Mouse (Mus musculus): Measurements from ENCODE around the gene Cep95. TPM values are rescaled to one million over a fixed set of nuclear protein-coding genes. Genes with fewer than 3 reads are reported as not detected.
"Not testable (repeated sequence)": the region's sequence is repeated elsewhere in the genome, so short reads cannot be mapped to it uniquely, and the experiment has no call there.

The Cep95 gene
- polyA plus RNA-seq, 1 experiment from 2014 or later = 14.4 TPM

GRCm38 (mm10) chr11:106779388-106780088 is 9.5 kb upstream of the Cep95 start, which contains the start of gene Polg2:
Gene Polg2 (minus strand): TSS chr11:106779537.
- peaks cover 62% of the 10 kb centered on the region for H3K36me3 ChIP-seq (ENCODE audit: control insufficient read depth, insufficient read depth, low read length)
- no peaks in the 10 kb centered on the region for H3K4me1 ChIP-seq (ENCODE audit: control insufficient read depth, insufficient read depth, low read length)
- WGBS = 2% methylated on average over 30 of the region's 30 CpGs
- H3K27me3 ChIP-seq (ENCODE audit: control insufficient read depth, insufficient read depth, low read length) = no peaks in the 10 kb centered on the region
- peak within 1 kb of the TSS; percentile 71 for H3K4me3 ChIP-seq (replicated peaks; ENCODE audit: low read depth, low read length)
- peak; percentile 97 for DNase-seq
- peak; percentile 97 for ATAC-seq (ENCODE audit: low FRiP score, low TSS enrichment)
- peak within 1 kb of the TSS; percentile 91 for H3K27ac ChIP-seq (replicated peaks; ENCODE audit: low read depth, low read length)
- H3K4me2 ChIP-seq (ENCODE audit: low read length) = peak within 1 kb of the TSS; percentile 89
- H3K9me3 ChIP-seq (ENCODE audit: control insufficient read depth, low read length) = no peaks in the 10 kb centered on the region
- peak within 1 kb of the TSS; percentile 77 for H3K9ac ChIP-seq (replicated peaks; ENCODE audit: low read length)

GRCm38 (mm10) chr11:106780089-106780425 is 9.0 kb upstream of the Cep95 start:
- 69% methylated on average over 4 of the region's 4 CpGs for WGBS
- DNase-seq = peak; percentile 30
- no peaks in the 10 kb centered on the region for H3K9me3 ChIP-seq (ENCODE audit: control insufficient read depth, low read length)
- H3K4me2 ChIP-seq (ENCODE audit: low read length) = peak overlapping the region; percentile 89; the same call in 1 of the 2 replicates
- H3K9ac ChIP-seq (replicated peaks; ENCODE audit: low read length) = no peak overlapping the region
- peaks cover under 1% of the 10 kb centered on the region; the same call in 1 of the 2 replicates for H3K4me1 ChIP-seq (ENCODE audit: control insufficient read depth, insufficient read depth, low read length)
- no peak overlapping the region for H3K4me3 ChIP-seq (replicated peaks; ENCODE audit: low read depth, low read length)
- H3K27me3 ChIP-seq (ENCODE audit: control insufficient read depth, insufficient read depth, low read length) = no peaks in the 10 kb centered on the region
- peak overlapping the region; percentile 91; the same call in 1 of the 2 replicates for H3K27ac ChIP-seq (replicated peaks; ENCODE audit: low read depth, low read length)
- peaks cover 62% of the 10 kb centered on the region for H3K36me3 ChIP-seq (ENCODE audit: control insufficient read depth, insufficient read depth, low read length)
- ATAC-seq (ENCODE audit: low FRiP score, low TSS enrichment) = no peak

- Histone ChIP-seq H3K9ac (replicated peaks; ENCODE audit: low read length) (no peak overlapping the region), H3K4me1 (ENCODE audit: control insufficient read depth, insufficient read depth, low read length) (peaks cover 7% of the 10 kb centered on the region), H3K9me3 (ENCODE audit: control insufficient read depth, low read length) (no peaks in the 10 kb centered on the region), H3K4me3 (replicated peaks; ENCODE audit: low read depth, low read length) (no peak overlapping the region), H3K27me3 (ENCODE audit: control insufficient read depth, insufficient read depth, low read length) (no peaks in the 10 kb centered on the region), H3K36me3 (ENCODE audit: control insufficient read depth, insufficient read depth, low read length) (peaks cover 63% of the 10 kb centered on the region), H3K27ac (replicated peaks; ENCODE audit: low read depth, low read length) (no peak overlapping the region), H3K4me2 (ENCODE audit: low read length) (no peak overlapping the region)
- 78% methylated on average over 6 of the region's 6 CpGs for WGBS
- DNase-seq (no peak), ATAC-seq (ENCODE audit: low FRiP score, low TSS enrichment) (no peak)
Observed at GRCm38 (mm10) chr11:106780590-106781220, 8.3 kb upstream of the Cep95 start.

DNA sequence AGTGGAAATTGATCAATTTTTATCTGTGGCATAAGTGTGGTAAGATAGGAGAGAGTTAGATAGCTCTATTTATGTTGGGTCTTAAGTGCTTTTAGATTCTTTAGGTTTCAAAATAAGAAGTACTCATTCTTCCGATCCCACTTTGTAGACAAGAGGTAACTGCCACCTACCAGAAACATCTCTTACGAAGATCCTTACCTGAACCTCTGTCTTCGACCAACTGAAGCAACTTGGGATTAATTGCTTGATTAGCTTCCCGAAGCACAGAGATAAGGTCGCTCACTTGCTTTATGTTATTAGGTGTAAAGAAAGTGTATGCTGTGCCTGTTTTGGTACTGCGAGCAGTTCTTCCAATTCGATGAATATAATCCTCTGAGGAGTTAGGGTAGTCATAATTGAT is 6.8 kb upstream of the Cep95 start:
- not testable (repeated sequence) for H3K27me3 ChIP-seq (ENCODE audit: control insufficient read depth, insufficient read depth, low read length); H3K9ac ChIP-seq (replicated peaks; ENCODE audit: low read length); H3K4me2 ChIP-seq (ENCODE audit: low read length); DNase-seq; H3K27ac ChIP-seq (replicated peaks; ENCODE audit: low read depth, low read length); H3K4me3 ChIP-seq (replicated peaks; ENCODE audit: low read depth, low read length); H3K9me3 ChIP-seq (ENCODE audit: control insufficient read depth, low read length); ATAC-seq (ENCODE audit: low FRiP score, low TSS enrichment)
- Histone ChIP-seq H3K36me3 (ENCODE audit: control insufficient read depth, insufficient read depth, low read length) (peaks cover 64% of the 10 kb centered on the region), H3K4me1 (ENCODE audit: control insufficient read depth, insufficient read depth, low read length) (peaks cover 14% of the 10 kb centered on the region)
- WGBS = 95% methylated on average over 7 of the region's 7 CpGs

GRCm38 (mm10) chr11:106782841-106783764 is 5.9 kb upstream of the Cep95 start:
- Histone ChIP-seq H3K4me1 (ENCODE audit: control insufficient read depth, insufficient read depth, low read length) (peaks cover 14% of the 10 kb centered on the region), H3K9me3 (ENCODE audit: control insufficient read depth, low read length) (no peaks in the 10 kb centered on the region), H3K4me2 (ENCODE audit: low read length) (no peak overlapping the region), H3K27me3 (ENCODE audit: control insufficient read depth, insufficient read depth, low read length) (no peaks in the 10 kb centered on the region), H3K4me3 (replicated peaks; ENCODE audit: low read depth, low read length) (0 out of 2 replicates have a peak overlapping the region, but pooled peaks have one; percentile 8), H3K9ac (replicated peaks; ENCODE audit: low read length) (no peak overlapping the region), H3K36me3 (ENCODE audit: control insufficient read depth, insufficient read depth, low read length) (peaks cover 64% of the 10 kb centered on the region), H3K27ac (replicated peaks; ENCODE audit: low read depth, low read length) (no peak overlapping the region)
- 87% methylated on average over 9 of the region's 9 CpGs for WGBS
- ATAC-seq (ENCODE audit: low FRiP score, low TSS enrichment) = no peak
- no peak for DNase-seq

- H3K36me3 ChIP-seq (ENCODE audit: control insufficient read depth, insufficient read depth, low read length) = peaks cover 64% of the 10 kb centered on the region
Observed at GRCm38 (mm10) chr11:106784476-106784875, 4.6 kb upstream of the Cep95 start.

GRCm38 (mm10) chr11:106785043-106785442 is 4.0 kb upstream of the Cep95 start:
- no peaks in the 10 kb centered on the region for H3K27me3 ChIP-seq (ENCODE audit: control insufficient read depth, insufficient read depth, low read length)
- no peak overlapping the region for H3K27ac ChIP-seq (replicated peaks; ENCODE audit: low read depth, low read length)
- peak overlapping the region; percentile 95; the same call in 1 of the 2 replicates for H3K4me3 ChIP-seq (replicated peaks; ENCODE audit: low read depth, low read length)
- peak overlapping the region; percentile 80; the same call in 1 of the 2 replicates for H3K4me2 ChIP-seq (ENCODE audit: low read length)
- ATAC-seq (ENCODE audit: low FRiP score, low TSS enrichment) (no peak), DNase-seq (no peak)
- H3K9ac ChIP-seq (replicated peaks; ENCODE audit: low read length) = no peak overlapping the region
- H3K9me3 ChIP-seq (ENCODE audit: control insufficient read depth, low read length) = no peaks in the 10 kb centered on the region
- H3K4me1 ChIP-seq (ENCODE audit: control insufficient read depth, insufficient read depth, low read length) = peaks cover 14% of the 10 kb centered on the region
- H3K36me3 ChIP-seq (ENCODE audit: control insufficient read depth, insufficient read depth, low read length) = peaks cover 61% of the 10 kb centered on the region
- 91% methylated on average over 1 of the region's 1 CpGs for WGBS

More at GRCm38 (mm10) chr11:106784476-106784875, 4.6 kb upstream of the Cep95 start:
- DNase-seq = no peak
- WGBS = 88% methylated on average over 2 of the region's 2 CpGs
- Histone ChIP-seq H3K9me3 (ENCODE audit: control insufficient read depth, low read length) (no peaks in the 10 kb centered on the region), H3K27ac (replicated peaks; ENCODE audit: low read depth, low read length) (no peak overlapping the region), H3K9ac (replicated peaks; ENCODE audit: low read length) (no peak overlapping the region), H3K4me2 (ENCODE audit: low read length) (no peak overlapping the region), H3K4me3 (replicated peaks; ENCODE audit: low read depth, low read length) (no peak overlapping the region), H3K27me3 (ENCODE audit: control insufficient read depth, insufficient read depth, low read length) (no peaks in the 10 kb centered on the region), H3K4me1 (ENCODE audit: control insufficient read depth, insufficient read depth, low read length) (peaks cover 14% of the 10 kb centered on the region)
- ATAC-seq (ENCODE audit: low FRiP score, low TSS enrichment) = no peak

Measured in midbrain, embryonic 14.5 days (tissue).